Mouse (Mus musculus): Measurements from ENCODE around the gene Sorcs1. TPM values are rescaled to one million over a fixed set of nuclear protein-coding genes. Genes with fewer than 3 reads are reported as not detected.
A peak's percentile ranks its signal among the peaks of the same experiment; 100 is the strongest.

Gene Sorcs1
- 18.3 and 19.7 TPM in 2 replicates for polyA plus RNA-seq (2012; rRNA removed)

GRCm38 (mm10) chr19:50677903-50678896 is at the start of gene Sorcs1:
Gene Sorcs1, minus strand, starts transcription at chr19:50678646.
- peak within 1 kb of the TSS; percentile 75 for H3K27ac ChIP-seq (ENCODE audit: insufficient read depth, low read length)
- peaks cover 6% of the 10 kb centered on the region for H3K4me1 ChIP-seq (ENCODE audit: control insufficient read depth, insufficient read depth, low read length)
- no peak for TF ChIP-seq CTCF (IDR thresholded peaks at IDR 0.05; ENCODE audit: extremely low read depth, insufficient read depth, low read length)
- TF ChIP-seq POLR2A (IDR thresholded peaks at IDR 0.05; ENCODE audit: extremely low read depth, insufficient read depth, low read length), result no peak
- peak within 1 kb of the TSS; percentile 58 for H3K4me3 ChIP-seq (ENCODE audit: insufficient read depth, low read length)

GRCm38 (mm10) chr19:50683277-50683676 is 4.8 kb upstream of the Sorcs1 start:
- no peak overlapping the region for H3K4me3 ChIP-seq (ENCODE audit: insufficient read depth, low read length)
- no peak overlapping the region for H3K27ac ChIP-seq (ENCODE audit: insufficient read depth, low read length)
- TF ChIP-seq POLR2A (IDR thresholded peaks at IDR 0.05; ENCODE audit: extremely low read depth, insufficient read depth, low read length) (no peak), CTCF (IDR thresholded peaks at IDR 0.05; ENCODE audit: extremely low read depth, insufficient read depth, low read length) (no peak)
- no peaks in the 10 kb centered on the region for H3K4me1 ChIP-seq (ENCODE audit: control insufficient read depth, insufficient read depth, low read length)

- Histone ChIP-seq H3K27ac (ENCODE audit: insufficient read depth, low read length) (peak overlapping the region; percentile 75; the same call in 1 of the 2 replicates), H3K4me3 (ENCODE audit: insufficient read depth, low read length) (peak overlapping the region; percentile 58), H3K4me1 (ENCODE audit: control insufficient read depth, insufficient read depth, low read length) (peaks cover 6% of the 10 kb centered on the region)
- no peak for TF ChIP-seq POLR2A (IDR thresholded peaks at IDR 0.05; ENCODE audit: extremely low read depth, insufficient read depth, low read length)
- TF ChIP-seq CTCF (IDR thresholded peaks at IDR 0.05; ENCODE audit: extremely low read depth, insufficient read depth, low read length), result no peak
These were observed 500 bp upstream of the Sorcs1 start for GRCm38 (mm10) chr19:50678946-50679345.

GRCm38 (mm10) chr19:50676578-50677524 is 1.6 kb downstream of the Sorcs1 start:
- TF ChIP-seq CTCF (IDR thresholded peaks at IDR 0.05; ENCODE audit: extremely low read depth, insufficient read depth, low read length) (no peak), POLR2A (IDR thresholded peaks at IDR 0.05; ENCODE audit: extremely low read depth, insufficient read depth, low read length) (no peak)

GRCm38 (mm10) chr19:50674921-50675320 is 3.5 kb downstream of the Sorcs1 start:
- TF ChIP-seq CTCF (IDR thresholded peaks at IDR 0.05; ENCODE audit: extremely low read depth, insufficient read depth, low read length) (no peak), POLR2A (IDR thresholded peaks at IDR 0.05; ENCODE audit: extremely low read depth, insufficient read depth, low read length) (no peak)
- H3K4me3 ChIP-seq (ENCODE audit: insufficient read depth, low read length), result peak overlapping the region; percentile 10; the same call in 1 of the 2 replicates
- peaks cover 6% of the 10 kb centered on the region for H3K4me1 ChIP-seq (ENCODE audit: control insufficient read depth, insufficient read depth, low read length)
- H3K27ac ChIP-seq (ENCODE audit: insufficient read depth, low read length), result no peak overlapping the region

More at GRCm38 (mm10) chr19:50676578-50677524, 1.6 kb downstream of the Sorcs1 start:
- Histone ChIP-seq H3K4me3 (ENCODE audit: insufficient read depth, low read length) (peak overlapping the region; percentile 58), H3K4me1 (ENCODE audit: control insufficient read depth, insufficient read depth, low read length) (peaks cover 6% of the 10 kb centered on the region), H3K27ac (ENCODE audit: insufficient read depth, low read length) (peak overlapping the region; percentile 74)

GRCm38 (mm10) chr19:50667516-50667915 is 10.9 kb downstream of the Sorcs1 start:
- Histone ChIP-seq H3K4me3 (ENCODE audit: insufficient read depth, low read length) (no peak overlapping the region), H3K27ac (ENCODE audit: insufficient read depth, low read length) (no peak overlapping the region), H3K4me1 (ENCODE audit: control insufficient read depth, insufficient read depth, low read length) (no peaks in the 10 kb centered on the region)
- TF ChIP-seq CTCF (IDR thresholded peaks at IDR 0.05; ENCODE audit: extremely low read depth, insufficient read depth, low read length) (no peak), POLR2A (IDR thresholded peaks at IDR 0.05; ENCODE audit: extremely low read depth, insufficient read depth, low read length) (no peak)

GRCm38 (mm10) chr19:50664311-50664710 is 14.1 kb downstream of the Sorcs1 start:
- H3K4me1 ChIP-seq (ENCODE audit: control insufficient read depth, insufficient read depth, low read length), result no peaks in the 10 kb centered on the region
- no peak for TF ChIP-seq POLR2A (IDR thresholded peaks at IDR 0.05; ENCODE audit: extremely low read depth, insufficient read depth, low read length)
- TF ChIP-seq CTCF (IDR thresholded peaks at IDR 0.05; ENCODE audit: extremely low read depth, insufficient read depth, low read length), result no peak
- no peak overlapping the region for H3K4me3 ChIP-seq (ENCODE audit: insufficient read depth, low read length)
- no peak overlapping the region for H3K27ac ChIP-seq (ENCODE audit: insufficient read depth, low read length)

GRCm38 (mm10) chr19:50659144-50659543 is 19.3 kb downstream of the Sorcs1 start:
- H3K4me3 ChIP-seq (ENCODE audit: insufficient read depth, low read length), result no peak overlapping the region
- TF ChIP-seq POLR2A (IDR thresholded peaks at IDR 0.05; ENCODE audit: extremely low read depth, insufficient read depth, low read length) (no peak), CTCF (IDR thresholded peaks at IDR 0.05; ENCODE audit: extremely low read depth, insufficient read depth, low read length) (no peak)

GRCm38 (mm10) chr19:50652750-50653149 is 25.7 kb downstream of the Sorcs1 start:
- H3K27ac ChIP-seq (ENCODE audit: insufficient read depth, low read length), result no peak overlapping the region
- H3K4me3 ChIP-seq (ENCODE audit: insufficient read depth, low read length), result no peak overlapping the region
- TF ChIP-seq CTCF (IDR thresholded peaks at IDR 0.05; ENCODE audit: extremely low read depth, insufficient read depth, low read length), result no peak
- TF ChIP-seq POLR2A (IDR thresholded peaks at IDR 0.05; ENCODE audit: extremely low read depth, insufficient read depth, low read length), result no peak
- H3K4me1 ChIP-seq (ENCODE audit: control insufficient read depth, insufficient read depth, low read length), result no peaks in the 10 kb centered on the region

More at GRCm38 (mm10) chr19:50659144-50659543, 19.3 kb downstream of the Sorcs1 start:
- Histone ChIP-seq H3K27ac (ENCODE audit: insufficient read depth, low read length) (no peak overlapping the region), H3K4me1 (ENCODE audit: control insufficient read depth, insufficient read depth, low read length) (no peaks in the 10 kb centered on the region)

All from cortical plate, adult 2 months (tissue).